Mouse (Mus musculus) liver, postnatal 0 days (tissue): ENCODE measurements around the gene Vamp1. TPM values are rescaled to one million over a fixed set of nuclear protein-coding genes. Genes with fewer than 3 reads are reported as not detected.

Source experiments
- ATAC-seq: fragments of 200-750 bp; cut with Nextera tagmentation; 2 replicates; pipeline ENCODE4 v1.8.0; 2017; ENCODE audit warnings: mild to moderate bottlenecking, moderate library complexity
- DNase-seq: peaks from one replicate; pipeline ENCODE4 v3.0.0-alpha.2; 2016
- H3K27ac ChIP-seq: fragments of 300-500 bp; sonication (generic); 2 replicates; pipeline ENCODE4 v1.5.1; 2014; ENCODE audit warnings: antibody characterized with exemption, moderate library complexity, mild to moderate bottlenecking, low read depth
- H3K27me3 ChIP-seq: fragments of 300-500 bp; sonication (generic); 2 replicates; pipeline ENCODE4 v1.6.1; 2014; ENCODE audit warnings: low read length, control low read depth, mixed read lengths; ENCODE audit not compliant: insufficient read depth
- H3K36me3 ChIP-seq: fragments of 300-500 bp; sonication (generic); replicated peaks from 2 replicates; pipeline ENCODE4 v1.6.1; 2014; ENCODE audit warnings: mild to moderate bottlenecking, control low read depth, low read length, moderate library complexity, mixed read lengths; ENCODE audit not compliant: insufficient read depth
- H3K4me1 ChIP-seq: fragments of 300-500 bp; sonication (generic); 2 replicates; pipeline ENCODE4 v1.6.1; 2014; ENCODE audit warnings: antibody characterized with exemption, mild to moderate bottlenecking, control low read depth; ENCODE audit not compliant: insufficient read depth
- H3K4me2 ChIP-seq: fragments of 300-500 bp; sonication (generic); 2 replicates; pipeline ENCODE4 v1.6.1; 2014; ENCODE audit warnings: low read depth, mild to moderate bottlenecking, low read length, moderate library complexity, mixed read lengths
- H3K4me3 ChIP-seq: fragments of 300-500 bp; sonication (generic); 2 replicates; pipeline ENCODE4 v1.5.1; 2014; ENCODE audit warnings: low read depth, low read length
- H3K9ac ChIP-seq: fragments of 300-500 bp; sonication (generic); replicated peaks from 2 replicates; pipeline ENCODE4 v1.6.1; 2014; ENCODE audit warnings: mild to moderate bottlenecking, moderate library complexity
- H3K9me3 ChIP-seq: fragments of 300-500 bp; sonication (generic); 2 replicates; pipeline ENCODE4 v1.6.1; 2016; ENCODE audit warnings: mild to moderate bottlenecking, control low read depth, low read length, mixed read lengths
- CTCF ChIP-seq: sonication (generic); IDR thresholded peaks from 2 replicates; pipeline ENCODE4 v1.5.1; 2016; ENCODE audit warnings: antibody characterized with exemption, low read depth
- EP300 ChIP-seq: IDR thresholded peaks from 2 replicates; pipeline ENCODE4 v1.6.1; 2016; ENCODE audit warnings: antibody characterized with exemption, low read depth, mild to moderate bottlenecking
- WGBS: fragments of 180-500 bp; shearing (Covaris S2); extraction: QIAGEN DNeasy Blood & Tissue Kit; methylation state at CpG from one replicate; pipeline ENCODE4 v1.1.7; 2014; ENCODE audit not compliant: insufficient replicate concordance; 5-methylcytosine and 5-hydroxymethylcytosine counted together
- polyA plus RNA-seq: library from polyadenylated mRNA; unstranded; fragments of >200 nt; fragmentation: Nextera tagmentation; extraction: Ambion mirVana; gene quantifications from 2 replicates; pipeline ENCODE4 v1.2.1, GENCODE M21; 2015

Gene Vamp1
- polyA plus RNA-seq, 1 experiment from 2014 or later: 1.4 TPM

DNA sequence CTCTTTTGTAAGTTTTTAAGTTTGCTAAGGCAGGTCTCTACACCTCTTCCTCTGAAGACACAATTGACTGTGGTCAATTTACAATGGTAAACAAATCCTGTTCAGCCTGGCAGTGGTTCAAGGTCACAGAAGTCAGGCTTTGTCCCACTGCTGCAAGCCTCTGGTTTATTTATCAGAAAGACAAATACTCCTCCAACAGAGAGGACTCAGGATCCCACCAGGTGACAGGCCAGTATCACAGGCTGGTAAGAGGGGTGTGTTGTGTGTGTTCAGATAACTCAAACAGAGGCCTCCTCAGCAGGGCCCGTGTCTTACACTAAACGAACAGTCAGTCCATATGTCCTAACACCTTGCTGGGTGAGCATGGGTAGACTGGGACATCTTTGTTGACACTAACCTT lies 42.9 kb upstream of the Vamp1 start:
- Histone ChIP-seq H3K9ac (no peak overlapping the region), H3K27me3 (no peaks in the 10 kb centered on the region), H3K9me3 (no peaks in the 10 kb centered on the region), H3K27ac (peak overlapping the region; percentile 78), H3K4me2 (no peak overlapping the region), H3K4me3 (no peak overlapping the region), H3K4me1 (peaks cover 19% of the 10 kb centered on the region), H3K36me3 (peaks cover 96% of the 10 kb centered on the region)
- 64% methylated on average over 2 of the region's 2 CpGs for WGBS
- ATAC-seq: peak; percentile 80
- DNase-seq: peak; percentile 50
- TF ChIP-seq EP300 (peak; percentile 56; the same call in 1 of the 2 replicates), CTCF (no peak)

DNA sequence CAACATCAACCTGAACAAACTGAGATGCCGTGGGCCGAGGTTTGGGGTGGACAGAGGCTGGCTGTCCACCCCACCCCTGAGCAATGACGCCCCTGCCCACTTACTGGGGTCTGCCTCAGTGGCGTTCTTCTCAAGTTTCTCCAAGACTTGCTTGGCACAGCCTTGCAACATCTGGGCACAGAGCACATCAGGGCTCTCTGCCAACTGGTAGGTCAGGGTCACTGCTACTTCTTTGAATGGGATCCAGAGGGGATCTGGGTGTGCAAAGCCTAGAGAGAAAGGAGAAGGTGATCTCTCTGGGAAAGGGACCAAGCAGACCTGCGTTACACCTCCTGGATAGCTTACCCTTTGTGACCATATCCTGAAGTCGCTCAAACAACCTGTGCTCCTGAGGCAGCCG lies 42.1 kb upstream of the Vamp1 start:
- Histone ChIP-seq H3K4me2 (no peak overlapping the region), H3K27me3 (no peaks in the 10 kb centered on the region), H3K27ac (peak overlapping the region; percentile 78), H3K4me1 (peaks cover 12% of the 10 kb centered on the region), H3K9ac (no peak overlapping the region), H3K36me3 (peaks cover 96% of the 10 kb centered on the region), H3K4me3 (no peak overlapping the region), H3K9me3 (no peaks in the 10 kb centered on the region)
- TF ChIP-seq CTCF (no peak), EP300 (no peak)
- DNase-seq: no peak
- 90% methylated on average over 7 of the region's 7 CpGs for WGBS
- ATAC-seq: no peak

DNA sequence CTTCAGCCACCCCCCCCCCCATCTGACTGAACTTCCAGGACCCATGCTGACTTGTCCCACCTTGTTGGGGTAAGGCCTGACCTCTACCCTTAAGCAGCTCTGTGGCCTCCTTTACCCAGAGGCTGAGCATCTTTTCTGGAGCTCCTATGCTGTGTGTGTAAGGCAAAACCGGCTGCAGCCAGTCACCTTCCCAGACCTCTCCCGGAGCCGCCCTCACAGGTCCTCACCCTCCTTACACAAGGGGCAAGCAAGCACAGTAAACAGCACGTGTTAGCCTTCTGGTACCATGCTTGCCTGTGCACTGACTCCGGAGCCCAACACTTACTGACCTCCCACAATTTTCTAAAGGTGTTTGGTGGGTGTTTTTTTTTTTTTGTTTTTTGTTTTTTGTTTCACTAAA lies 39.9 kb upstream of the Vamp1 start:
- Histone ChIP-seq H3K4me1 (peaks cover 6% of the 10 kb centered on the region), H3K4me2 (no peak overlapping the region), H3K9me3 (no peaks in the 10 kb centered on the region), H3K9ac (no peak overlapping the region), H3K27ac (no peak overlapping the region), H3K27me3 (no peaks in the 10 kb centered on the region), H3K4me3 (no peak overlapping the region), H3K36me3 (peaks cover 92% of the 10 kb centered on the region)
- 93% methylated on average over 5 of the region's 5 CpGs for WGBS
- TF ChIP-seq CTCF: no peak
- TF ChIP-seq EP300: no peak
- ATAC-seq (no peak), DNase-seq (no peak)

DNA sequence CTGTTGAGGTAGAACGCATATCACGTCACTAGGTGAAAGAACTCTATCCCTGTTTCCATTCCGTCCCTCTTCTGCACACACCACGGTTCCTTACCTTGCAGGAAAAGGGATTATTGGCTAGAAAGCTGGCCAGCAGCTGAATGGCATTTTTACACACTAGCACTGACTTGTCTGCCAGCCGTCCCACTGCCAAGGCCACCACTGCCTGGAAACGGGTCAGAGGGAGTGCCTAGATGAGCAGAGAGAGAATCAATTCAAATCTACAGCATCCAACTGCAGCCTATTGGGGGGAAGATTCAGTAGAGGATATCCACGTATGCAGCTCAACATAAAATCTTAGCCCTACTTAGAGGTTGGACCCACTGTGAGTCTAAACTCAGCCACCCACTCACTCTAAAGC lies 35.8 kb upstream of the Vamp1 start:
- no peak for TF ChIP-seq EP300
- TF ChIP-seq CTCF: no peak
- no peak overlapping the region for H3K9ac ChIP-seq
- no peaks in the 10 kb centered on the region for H3K4me1 ChIP-seq
- H3K4me3 ChIP-seq: no peak overlapping the region
- H3K36me3 ChIP-seq: peaks cover 94% of the 10 kb centered on the region
- WGBS: 92% methylated on average over 7 of the region's 7 CpGs
- H3K27ac ChIP-seq: no peak overlapping the region
- no peak for ATAC-seq
- H3K27me3 ChIP-seq: no peaks in the 10 kb centered on the region
- no peak for DNase-seq
- H3K4me2 ChIP-seq: no peak overlapping the region
- H3K9me3 ChIP-seq: no peaks in the 10 kb centered on the region

GRCm38 (mm10) chr6:125182133-125182532 lies 33.2 kb upstream of the Vamp1 start:
- H3K4me2 ChIP-seq: no peak overlapping the region
- H3K4me1 ChIP-seq: no peaks in the 10 kb centered on the region
- WGBS: 78% methylated on average over 5 of the region's 5 CpGs
- H3K9ac ChIP-seq: no peak overlapping the region
- no peak for TF ChIP-seq EP300
- no peak for TF ChIP-seq CTCF
- H3K27ac ChIP-seq: no peak overlapping the region
- peaks cover 94% of the 10 kb centered on the region for H3K36me3 ChIP-seq
- ATAC-seq: no peak
- no peaks in the 10 kb centered on the region for H3K9me3 ChIP-seq
- no peak overlapping the region for H3K4me3 ChIP-seq
- DNase-seq: no peak
- H3K27me3 ChIP-seq: no peaks in the 10 kb centered on the region

DNA sequence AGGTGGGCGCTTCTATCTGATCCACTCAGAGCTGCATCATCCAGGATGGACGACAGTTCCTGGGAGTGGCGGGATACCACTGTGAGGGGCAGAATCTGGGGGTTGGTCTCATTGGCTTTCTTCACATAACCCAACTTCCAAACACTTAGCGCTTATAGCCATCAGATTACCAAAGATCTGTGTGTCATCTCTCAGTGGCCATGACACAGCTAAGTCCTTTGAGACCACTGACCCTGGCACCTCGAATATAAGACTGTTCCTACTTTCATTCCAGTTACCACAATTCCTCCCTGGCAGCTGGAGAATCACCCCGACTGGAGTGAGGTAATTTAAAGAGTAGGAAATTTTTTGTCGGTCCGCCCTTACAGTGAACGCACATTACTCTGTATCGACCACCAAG lies 29.1 kb upstream of the Vamp1 start:
- H3K4me2 ChIP-seq: no peak overlapping the region
- TF ChIP-seq CTCF (no peak), EP300 (no peak)
- no peaks in the 10 kb centered on the region; the same call in 1 of the 2 replicates for H3K4me1 ChIP-seq
- H3K9ac ChIP-seq: no peak overlapping the region
- H3K4me3 ChIP-seq: no peak overlapping the region
- ATAC-seq (no peak), DNase-seq (no peak)
- 96% methylated on average over 10 of the region's 10 CpGs for WGBS
- no peaks in the 10 kb centered on the region for H3K27me3 ChIP-seq
- peaks cover 83% of the 10 kb centered on the region for H3K36me3 ChIP-seq
- no peaks in the 10 kb centered on the region for H3K9me3 ChIP-seq
- no peak overlapping the region for H3K27ac ChIP-seq

- Histone ChIP-seq H3K27ac (peak overlapping the region; percentile 100), H3K4me2 (peak overlapping the region; percentile 90), H3K4me1 (peaks cover 12% of the 10 kb centered on the region), H3K27me3 (no peaks in the 10 kb centered on the region), H3K36me3 (peaks cover 54% of the 10 kb centered on the region), H3K9me3 (no peaks in the 10 kb centered on the region), H3K9ac (peak overlapping the region; percentile 83), H3K4me3 (peak overlapping the region; percentile 78)
- TF ChIP-seq CTCF (no peak), EP300 (no peak)
- ATAC-seq (no peak), DNase-seq (no peak)
These were observed 24.5 kb upstream of the Vamp1 start for GRCm38 (mm10) chr6:125190816-125191215.
